Mouse (Mus musculus): ENCODE results near the gene Gm42878. TPM values are rescaled to one million over a fixed set of nuclear protein-coding genes. Genes with fewer than 3 reads are reported as not detected.
A peak's percentile ranks its signal among the peaks of the same experiment; 100 is the strongest.

Gene Gm42878
- polyA plus RNA-seq, 1 experiment from 2014 or later = not detected

GRCm38 (mm10) chr5:121566035-121566681 lies 20.9 kb upstream of the Gm42878 start:
- Histone ChIP-seq H3K4me3 (ENCODE audit: low read depth, low read length) (no peak overlapping the region), H3K9me3 (ENCODE audit: control insufficient read depth) (no peaks in the 10 kb centered on the region), H3K9ac (ENCODE audit: low read depth, low read length) (no peak overlapping the region), H3K27ac (ENCODE audit: low read depth, low read length) (peak overlapping the region; percentile 69), H3K4me1 (replicated peaks; ENCODE audit: control insufficient read depth, insufficient read depth, low read length) (0 out of 2 replicates have a peak, but pooled peaks cover 4% of the 10 kb centered on the region), H3K36me3 (ENCODE audit: control insufficient read depth, insufficient read depth) (peaks cover 17% of the 10 kb centered on the region), H3K27me3 (replicated peaks; ENCODE audit: control insufficient read depth, insufficient read depth, low read length) (no peaks in the 10 kb centered on the region), H3K4me2 (replicated peaks; ENCODE audit: low read depth) (no peak overlapping the region)
- ATAC-seq = peak; percentile 91
- WGBS = 47% methylated on average over 16 of the region's 16 CpGs
- TF ChIP-seq CTCF (IDR thresholded peaks at IDR 0.05; ENCODE audit: low read depth) = no peak

DNA sequence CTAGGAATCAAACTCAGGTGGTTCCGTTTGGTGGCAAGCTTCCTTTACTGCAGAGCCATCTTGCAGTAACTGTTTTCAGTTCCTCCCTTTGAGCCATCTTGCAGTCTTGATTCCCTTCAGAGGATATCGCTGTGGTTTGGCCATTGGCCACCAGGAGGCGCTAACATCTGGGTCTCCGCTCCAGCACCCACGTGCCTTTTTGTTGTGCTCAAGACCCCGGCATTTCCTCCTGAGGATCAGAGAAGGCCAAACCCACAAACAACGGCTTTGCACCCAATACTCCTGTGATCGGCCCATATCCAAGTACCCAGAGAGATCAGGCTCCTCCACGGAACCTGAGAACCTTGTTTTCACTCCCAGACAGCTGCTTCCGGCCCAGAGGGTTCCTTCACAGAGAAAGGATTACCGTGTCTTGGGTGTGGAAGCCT lies 19.2 kb upstream of the Gm42878 start:
- TF ChIP-seq CTCF (IDR thresholded peaks at IDR 0.05; ENCODE audit: low read depth) = peak; percentile 93
- no peak overlapping the region; the same call in 1 of the 2 replicates for H3K27ac ChIP-seq (ENCODE audit: low read depth, low read length)
- 0 out of 2 replicates have a peak, but pooled peaks cover 4% of the 10 kb centered on the region for H3K4me1 ChIP-seq (replicated peaks; ENCODE audit: control insufficient read depth, insufficient read depth, low read length)
- H3K4me2 ChIP-seq (replicated peaks; ENCODE audit: low read depth) = peak overlapping the region; percentile 37; the same call in 1 of the 2 replicates
- 10% methylated on average over 11 of the region's 11 CpGs for WGBS
- no peaks in the 10 kb centered on the region for H3K27me3 ChIP-seq (replicated peaks; ENCODE audit: control insufficient read depth, insufficient read depth, low read length)
- peaks cover 6% of the 10 kb centered on the region; the same call in 1 of the 2 replicates for H3K36me3 ChIP-seq (ENCODE audit: control insufficient read depth, insufficient read depth)
- no peak for ATAC-seq
- H3K9ac ChIP-seq (ENCODE audit: low read depth, low read length) = no peak overlapping the region
- no peaks in the 10 kb centered on the region for H3K9me3 ChIP-seq (ENCODE audit: control insufficient read depth)
- H3K4me3 ChIP-seq (ENCODE audit: low read depth, low read length) = 0 out of 2 replicates have a peak overlapping the region, but pooled peaks have one; percentile 1

- Histone ChIP-seq H3K9me3 (ENCODE audit: control insufficient read depth) (no peaks in the 10 kb centered on the region), H3K36me3 (ENCODE audit: control insufficient read depth, insufficient read depth) (no peaks in the 10 kb centered on the region), H3K27ac (ENCODE audit: low read depth, low read length) (no peak overlapping the region), H3K27me3 (replicated peaks; ENCODE audit: control insufficient read depth, insufficient read depth, low read length) (no peaks in the 10 kb centered on the region), H3K4me2 (replicated peaks; ENCODE audit: low read depth) (no peak overlapping the region), H3K4me1 (replicated peaks; ENCODE audit: control insufficient read depth, insufficient read depth, low read length) (0 out of 2 replicates have a peak, but pooled peaks cover 4% of the 10 kb centered on the region), H3K9ac (ENCODE audit: low read depth, low read length) (no peak overlapping the region), H3K4me3 (ENCODE audit: low read depth, low read length) (no peak overlapping the region)
- no peak for ATAC-seq
- TF ChIP-seq CTCF (IDR thresholded peaks at IDR 0.05; ENCODE audit: low read depth) = no peak
- 69% methylated on average over 3 of the region's 3 CpGs for WGBS
These were observed 17.2 kb upstream of the Gm42878 start for GRCm38 (mm10) chr5:121562436-121562835.

- Histone ChIP-seq H3K4me1 (replicated peaks; ENCODE audit: control insufficient read depth, insufficient read depth, low read length) (0 out of 2 replicates have a peak, but pooled peaks cover 4% of the 10 kb centered on the region), H3K27me3 (replicated peaks; ENCODE audit: control insufficient read depth, insufficient read depth, low read length) (no peaks in the 10 kb centered on the region), H3K9me3 (ENCODE audit: control insufficient read depth) (no peaks in the 10 kb centered on the region), H3K27ac (ENCODE audit: low read depth, low read length) (no peak overlapping the region), H3K4me2 (replicated peaks; ENCODE audit: low read depth) (no peak overlapping the region), H3K4me3 (ENCODE audit: low read depth, low read length) (no peak overlapping the region), H3K36me3 (ENCODE audit: control insufficient read depth, insufficient read depth) (no peaks in the 10 kb centered on the region), H3K9ac (ENCODE audit: low read depth, low read length) (no peak overlapping the region)
- no peak for ATAC-seq
- TF ChIP-seq CTCF (IDR thresholded peaks at IDR 0.05; ENCODE audit: low read depth) = no peak
- 88% methylated on average over 7 of the region's 7 CpGs for WGBS
These were observed 3.9 kb upstream of the Gm42878 start for GRCm38 (mm10) chr5:121549196-121549595.

- no peak for ATAC-seq
- 92% methylated on average over 3 of the region's 3 CpGs for WGBS
- no peaks in the 10 kb centered on the region for H3K27me3 ChIP-seq (replicated peaks; ENCODE audit: control insufficient read depth, insufficient read depth, low read length)
- TF ChIP-seq CTCF (IDR thresholded peaks at IDR 0.05; ENCODE audit: low read depth) = no peak
- no peak overlapping the region for H3K9ac ChIP-seq (ENCODE audit: low read depth, low read length)
- no peaks in the 10 kb centered on the region for H3K36me3 ChIP-seq (ENCODE audit: control insufficient read depth, insufficient read depth)
- H3K9me3 ChIP-seq (ENCODE audit: control insufficient read depth) = no peaks in the 10 kb centered on the region
- 0 out of 2 replicates have a peak, but pooled peaks cover 6% of the 10 kb centered on the region for H3K4me1 ChIP-seq (replicated peaks; ENCODE audit: control insufficient read depth, insufficient read depth, low read length)
- H3K27ac ChIP-seq (ENCODE audit: low read depth, low read length) = no peak overlapping the region
- H3K4me3 ChIP-seq (ENCODE audit: low read depth, low read length) = no peak overlapping the region
- H3K4me2 ChIP-seq (replicated peaks; ENCODE audit: low read depth) = no peak overlapping the region
These were observed 1.8 kb upstream of the Gm42878 start for GRCm38 (mm10) chr5:121547084-121547483.

- ATAC-seq = peak; percentile 23; the same call in 1 of the 2 replicates
- 0 out of 2 replicates have a peak, but pooled peaks cover 6% of the 10 kb centered on the region for H3K4me1 ChIP-seq (replicated peaks; ENCODE audit: control insufficient read depth, insufficient read depth, low read length)
- TF ChIP-seq CTCF (IDR thresholded peaks at IDR 0.05; ENCODE audit: low read depth) = peak; percentile 82
- H3K4me2 ChIP-seq (replicated peaks; ENCODE audit: low read depth) = peak overlapping the region; percentile 76
- peak overlapping the region; percentile 95 for H3K4me3 ChIP-seq (ENCODE audit: low read depth, low read length)
- H3K27me3 ChIP-seq (replicated peaks; ENCODE audit: control insufficient read depth, insufficient read depth, low read length) = no peaks in the 10 kb centered on the region
- peak overlapping the region; percentile 100 for H3K9ac ChIP-seq (ENCODE audit: low read depth, low read length)
- no peaks in the 10 kb centered on the region for H3K36me3 ChIP-seq (ENCODE audit: control insufficient read depth, insufficient read depth)
- no peaks in the 10 kb centered on the region for H3K9me3 ChIP-seq (ENCODE audit: control insufficient read depth)
- 15% methylated on average over 6 of the region's 6 CpGs for WGBS
- peak overlapping the region; percentile 97 for H3K27ac ChIP-seq (ENCODE audit: low read depth, low read length)
These were observed 1.2 kb upstream of the Gm42878 start for GRCm38 (mm10) chr5:121546530-121546895.
